Mouse (Mus musculus) mouse embryonic stem cell (cell line): Measurements from ENCODE around the gene Klhdc9.
"Not testable (repeated sequence)": the region's sequence is repeated elsewhere in the genome, so short reads cannot be mapped to it uniquely, and the experiment has no call there.

ENCODE experiments used
- in situ Hi-C, 2 experiments: fragments of 300-500 bp; cut with MboI; formaldehyde crosslinking; loops; 1 replicate in 1 of 2; 3 replicates in 1 of 2; pipeline ENCODE4 v1.14.3; 2019 to 2020; ENCODE audit warnings: low sequenced_read_pairs in 2 of 2, low pct_unique_long_range_greater_than_20kb in 1 of 2, mixed read lengths in 1 of 2; ENCODE audit not compliant: unreplicated experiment in 1 of 2

The Klhdc9 gene

GRCm38 (mm10) chr1:171326588-171326987 lies 34.0 kb downstream of the Klhdc9 start:
- in situ Hi-C loops = not testable (repeated sequence)

DNA sequence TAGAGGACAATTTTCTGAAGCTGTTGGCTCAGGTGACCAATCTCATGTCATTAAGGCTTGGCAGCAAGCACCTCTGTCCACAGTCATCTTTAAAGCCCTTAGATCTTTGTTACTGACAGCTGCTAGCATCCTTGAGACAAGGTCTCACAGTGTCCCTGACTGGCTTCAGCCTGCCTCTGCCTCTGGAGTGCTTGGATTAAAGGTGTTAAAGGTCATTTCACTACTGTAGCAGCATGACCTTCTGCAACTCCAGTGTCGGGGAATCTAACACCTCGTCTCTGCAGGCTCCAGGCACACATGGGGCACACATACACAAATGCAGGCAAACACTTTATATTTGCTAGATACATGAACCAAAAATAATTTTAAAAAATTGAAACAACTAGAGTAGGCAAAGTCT lies 35.0 kb downstream of the Klhdc9 start:
- in situ Hi-C loops = no loop called here

- in situ Hi-C loops = no loop called here
Observed at GRCm38 (mm10) chr1:171322012-171322411, 38.6 kb downstream of the Klhdc9 start.

- in situ Hi-C loops = no loop called here
Observed at GRCm38 (mm10) chr1:171321415-171321814, 39.2 kb downstream of the Klhdc9 start.

DNA sequence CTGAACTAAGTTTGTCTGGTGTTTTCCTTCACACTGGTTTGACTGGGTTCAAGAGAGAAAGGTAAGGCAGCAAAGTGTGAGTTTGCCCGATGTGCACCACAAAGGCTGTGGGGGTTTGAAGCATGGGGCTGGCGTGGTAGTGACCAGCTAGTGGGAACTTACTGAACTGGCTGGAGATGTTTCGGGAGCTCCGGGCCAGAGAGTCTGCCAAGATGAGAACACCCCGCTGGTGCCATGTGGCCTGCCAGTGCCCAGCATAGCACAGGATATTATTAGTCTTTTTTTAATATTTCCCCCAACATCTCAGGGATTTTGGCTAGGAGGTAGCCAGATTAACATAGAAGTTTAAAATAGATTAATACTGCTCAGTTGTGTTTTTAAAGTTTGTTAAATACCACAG lies 40.4 kb downstream of the Klhdc9 start:
- in situ Hi-C loops = no loop called here

DNA sequence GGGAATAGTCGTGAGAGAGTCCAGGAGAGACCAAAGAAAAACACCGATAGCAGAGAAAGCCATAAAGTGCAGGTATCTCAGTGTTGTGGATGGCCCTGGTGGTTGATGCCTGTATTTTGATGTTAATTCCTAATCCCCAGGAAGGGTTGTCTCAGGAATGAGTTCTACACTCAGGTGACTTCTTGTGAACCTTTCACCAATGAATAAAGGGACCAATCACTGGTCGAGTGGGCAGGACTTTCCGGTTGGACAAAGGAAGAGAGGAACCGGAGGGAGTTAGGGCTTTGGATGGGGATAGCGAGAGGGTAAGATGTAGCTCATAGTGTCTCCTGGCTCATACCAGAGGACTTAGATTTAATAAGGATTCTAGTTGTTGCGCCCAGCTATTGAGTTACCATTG lies 40.9 kb downstream of the Klhdc9 start:
- in situ Hi-C loops = no loop called here

DNA sequence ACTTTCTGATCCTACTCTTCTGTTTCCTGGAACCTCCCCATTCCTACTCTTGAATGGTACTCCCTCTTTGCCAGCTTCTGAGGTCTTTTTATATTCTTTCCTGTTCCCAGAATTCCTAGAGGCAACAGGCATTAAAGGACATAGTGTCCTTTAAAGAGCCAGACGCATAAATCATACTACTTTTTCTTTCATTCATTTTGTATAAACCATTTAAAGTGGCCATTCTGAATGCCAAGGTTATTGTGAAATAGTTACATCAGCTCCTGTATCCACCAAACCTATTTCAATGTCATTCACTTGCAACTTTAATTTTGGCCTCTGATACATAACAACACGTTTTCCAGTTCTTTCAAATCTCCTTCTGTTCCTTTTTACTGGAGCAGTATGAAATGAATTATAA lies 51.3 kb downstream of the Klhdc9 start:
- in situ Hi-C loops = no loop called here
